Mouse (Mus musculus) layer of hippocampus, adult 8-10 months (tissue): Measurements from ENCODE around the gene Klra17. TPM values are rescaled to one million over a fixed set of nuclear protein-coding genes. Genes with fewer than 3 reads are reported as not detected.
"Not testable (repeated sequence)": the region's sequence is repeated elsewhere in the genome, so short reads cannot be mapped to it uniquely, and the experiment has no call there.

ENCODE experiments used
- DNase-seq, 2 experiments: peaks; one replicate each; pipeline ENCODE4 v3.0.0; 2022; ENCODE audit warnings: low spot score in 2 of 2
- total RNA-seq, 4 experiments: library from RNA; stranded (reverse); gene quantifications; 2 replicates each; pipeline ENCODE4 v1.2.4; 2022

The Klra17 gene
- not detected for total RNA-seq

DNA sequence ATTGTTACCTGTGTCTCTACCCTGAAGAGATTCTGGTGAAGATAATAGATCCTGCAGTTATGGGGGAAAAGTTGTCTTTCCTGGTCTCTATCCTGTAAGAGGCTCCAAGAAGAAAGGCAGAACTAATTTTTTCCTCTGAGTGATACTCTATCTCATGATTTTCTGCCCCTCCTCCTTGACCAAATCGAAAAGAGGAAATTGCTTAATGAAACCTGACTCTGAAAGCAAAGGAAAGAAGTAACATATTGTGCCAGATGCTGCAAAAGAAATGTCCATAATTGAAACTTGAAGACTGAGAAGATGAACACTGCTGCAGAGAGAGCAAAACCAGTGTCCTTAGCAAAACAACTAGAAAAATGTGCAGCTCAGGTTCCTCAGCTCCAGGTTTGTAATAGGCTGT, at the start of gene Klra17:
Gene Klra17, minus strand, starts transcription at position 124 of the 400 bp plus-strand sequence.
- no peak for DNase-seq

- DNase-seq: not testable (repeated sequence)
Observed at GRCm38 (mm10) chr6:129917476-129917946, 41.0 kb upstream of the Klra17 start, which contains the start of gene Klra5. Klra5 (minus strand) TSS chr6:129917650.

DNA sequence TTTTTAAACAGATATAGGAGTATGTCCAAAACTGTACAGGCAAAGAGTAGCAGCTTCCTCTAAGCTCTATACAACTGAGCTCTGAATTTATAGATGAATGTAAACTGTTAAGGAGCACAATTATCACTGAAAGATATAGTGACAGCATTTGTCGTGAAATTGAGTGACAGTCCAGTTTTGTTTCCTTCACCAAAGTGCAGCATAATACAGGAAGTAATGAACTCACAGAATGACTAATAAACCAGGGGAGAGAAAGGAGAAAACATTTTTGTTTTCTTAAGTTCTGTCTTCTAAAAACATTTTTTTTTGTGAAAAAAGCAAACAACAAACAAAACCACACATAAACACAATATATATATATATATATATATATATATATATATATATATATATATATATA, 40.5 kb upstream of the Klra17 start:
- no peak for DNase-seq

- DNase-seq: no peak
Observed at GRCm38 (mm10) chr6:129882525-129882924, 6.1 kb upstream of the Klra17 start.

DNA sequence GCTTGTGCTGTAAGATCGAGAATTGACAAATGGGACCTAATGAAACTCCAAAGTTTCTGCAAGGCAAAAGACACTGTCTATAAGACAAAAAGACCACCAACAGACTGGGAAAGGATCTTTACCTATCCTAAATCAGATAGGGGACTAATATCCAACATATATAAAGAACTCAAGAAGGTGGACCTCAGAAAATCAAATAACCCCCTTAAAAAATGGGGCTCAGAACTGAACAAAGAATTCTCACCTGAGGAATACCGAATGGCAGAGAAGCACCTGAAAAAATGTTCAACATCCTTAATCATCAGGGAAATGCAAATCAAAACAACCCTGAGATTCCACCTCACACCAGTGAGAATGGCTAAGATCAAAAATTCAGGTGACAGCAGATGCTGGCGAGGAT, 14.1 kb downstream of the Klra17 start, which contains the start of gene Gm17631:
Gene Gm17631, plus strand, starts transcription at position 301 of the 400 bp plus-strand sequence.
- not testable (repeated sequence) for DNase-seq

DNA sequence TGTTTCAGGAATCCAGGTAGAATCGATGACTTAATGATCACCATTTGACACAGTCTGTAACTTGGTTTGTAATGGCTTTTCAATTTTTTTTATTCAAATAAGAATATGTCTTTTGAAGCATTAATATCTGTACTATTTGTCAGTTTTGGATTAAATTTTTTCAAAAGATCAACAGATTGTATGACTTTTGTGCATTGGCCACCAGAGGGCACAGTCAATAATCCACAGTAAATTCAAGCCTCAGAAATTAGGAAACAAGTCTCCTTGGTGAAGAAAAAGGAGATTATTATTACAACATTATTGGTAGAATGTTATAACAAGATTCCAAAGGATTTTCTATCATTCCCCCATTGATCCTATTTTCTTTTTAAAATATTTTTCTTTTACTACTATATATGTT, 50.9 kb downstream of the Klra17 start:
- no peak for DNase-seq

DNA sequence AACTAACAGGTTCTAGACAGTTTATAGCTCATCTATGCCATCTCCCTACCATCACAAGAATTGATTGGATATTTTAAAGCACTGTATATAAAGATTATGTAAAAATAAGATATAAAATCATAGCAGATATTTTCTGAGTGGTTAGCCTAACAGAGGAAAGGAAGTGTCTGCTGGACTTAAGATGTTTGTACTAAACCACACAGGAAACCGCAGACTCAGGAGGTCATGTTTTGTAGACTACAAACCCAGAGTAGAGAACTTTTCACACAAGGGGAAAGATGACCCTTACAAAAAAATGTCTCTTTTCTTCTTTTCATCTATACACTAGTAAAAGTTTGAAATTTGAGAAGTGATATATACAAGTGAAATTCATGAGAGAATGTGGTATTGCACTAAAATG, 52.5 kb downstream of the Klra17 start:
- DNase-seq: no peak

GRCm38 (mm10) chr6:129817731-129818130, 58.7 kb downstream of the Klra17 start:
- DNase-seq: no peak

DNA sequence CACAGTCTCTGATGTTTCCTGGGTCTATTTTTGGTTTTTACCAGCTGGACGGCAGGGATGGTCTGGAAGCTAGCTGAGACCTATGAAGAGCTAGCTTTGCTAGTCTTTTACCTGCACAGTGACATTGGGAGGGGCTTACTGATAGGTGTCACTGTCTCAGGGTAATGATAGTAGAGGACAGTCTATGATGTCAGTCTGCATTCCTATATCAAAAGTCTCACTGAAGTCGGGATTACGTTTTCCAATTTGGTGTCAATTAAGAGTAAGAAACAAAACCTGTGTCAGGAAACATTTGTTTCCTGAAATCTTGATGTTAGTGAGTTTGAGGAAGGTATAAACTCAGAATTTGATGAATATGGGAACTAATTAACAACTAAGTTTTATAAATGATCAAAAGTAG, 92.3 kb downstream of the Klra17 start, which contains the start of gene Gm156:
Gene Gm156, minus strand, starts transcription at position 101 of the 400 bp plus-strand sequence.
- not testable (repeated sequence) for DNase-seq

Other genes starting within 250 kb of the Klra17 start
- not detected for gene Klrc3, start 233.3 kb downstream of the Klra17 start, total RNA-seq
- gene Klrc2, start 216.0 kb downstream of the Klra17 start, total RNA-seq: not detected
- not detected for gene Klrc1, start 197.7 kb downstream of the Klra17 start, total RNA-seq
- not detected for gene Klri1, start 159.5 kb downstream of the Klra17 start, total RNA-seq
- not detected for gene Klri2, start 136.2 kb downstream of the Klra17 start, total RNA-seq
- gene Gm156, start 92.4 kb downstream of the Klra17 start, total RNA-seq: not detected
- gene Gm17631, start 14.0 kb downstream of the Klra17 start, total RNA-seq: not detected
- not detected for gene Klra5, start 41.0 kb upstream of the Klra17 start, total RNA-seq
- gene Klra6, start 150.3 kb upstream of the Klra17 start, total RNA-seq: not detected
- not detected for gene Klra4, start 190.6 kb upstream of the Klra17 start, total RNA-seq